Mouse (Mus musculus) urinary bladder, adult 2 months (tissue): ENCODE measurements around the gene Gm49388. TPM values are rescaled to one million over a fixed set of nuclear protein-coding genes. Genes with fewer than 3 reads are reported as not detected.
"Not testable (repeated sequence)": the region's sequence is repeated elsewhere in the genome, so short reads cannot be mapped to it uniquely, and the experiment has no call there.

Source experiments
- DNase-seq: peaks from one replicate; pipeline ENCODE4 v3.0.0; 2022; ENCODE audit warnings: low spot score
- polyA plus RNA-seq: library from polyadenylated mRNA; depleted of rRNA; stranded (reverse); fragments of >200 nt; gene quantifications from 2 replicates; pipeline ENCODE4 v1.2.3, GENCODE M21; 2012

Gm49388 gene
- polyA plus RNA-seq, 1 experiment: 0.21 TPM

- peak; percentile 71 for DNase-seq
Observed at GRCm38 (mm10) chr7:127768346-127768996, 16.9 kb upstream of the Gm49388 start.

GRCm38 (mm10) chr7:127768997-127769593 is 16.3 kb upstream of the Gm49388 start:
- DNase-seq: peak; percentile 43

GRCm38 (mm10) chr7:127769651-127770038 is 15.8 kb upstream of the Gm49388 start, which contains the start of gene Orai3:
Gene Orai3, plus strand, starts transcription at chr7:127769815.
- DNase-seq: peak; percentile 83

- DNase-seq: no peak
Observed at GRCm38 (mm10) chr7:127770039-127770905, 15.1 kb upstream of the Gm49388 start.

GRCm38 (mm10) chr7:127771262-127771661 is 14.1 kb upstream of the Gm49388 start:
- DNase-seq: no peak

GRCm38 (mm10) chr7:127772080-127772479 is 13.3 kb upstream of the Gm49388 start:
- DNase-seq: no peak

- no peak for DNase-seq
Observed at GRCm38 (mm10) chr7:127772557-127772956, 12.9 kb upstream of the Gm49388 start.

- DNase-seq: no peak
Observed at GRCm38 (mm10) chr7:127773664-127774384, 11.6 kb upstream of the Gm49388 start.

GRCm38 (mm10) chr7:127775837-127776236 is 9.6 kb upstream of the Gm49388 start:
- not testable (repeated sequence) for DNase-seq

GRCm38 (mm10) chr7:127776426-127776825 is 9.0 kb upstream of the Gm49388 start, which contains the start of gene Setd1a:
Gene Setd1a, plus strand, starts transcription at chr7:127776670.
- peak; percentile 64 for DNase-seq

- DNase-seq: peak; percentile 94
Observed at GRCm38 (mm10) chr7:127776878-127777473, 8.4 kb upstream of the Gm49388 start.

GRCm38 (mm10) chr7:127777474-127778266 is 7.7 kb upstream of the Gm49388 start:
- DNase-seq: peak; percentile 66

GRCm38 (mm10) chr7:127778350-127778749 is 7.1 kb upstream of the Gm49388 start:
- DNase-seq: no peak

- DNase-seq: no peak
Observed at GRCm38 (mm10) chr7:127797076-127797845, 11.9 kb downstream of the Gm49388 start.

- DNase-seq: no peak
Observed at GRCm38 (mm10) chr7:127798591-127798990, 13.2 kb downstream of the Gm49388 start.

- no peak for DNase-seq
Observed at GRCm38 (mm10) chr7:127799211-127799610, 13.8 kb downstream of the Gm49388 start.

- no peak for DNase-seq
Observed at GRCm38 (mm10) chr7:127799738-127800137, 14.3 kb downstream of the Gm49388 start.

- DNase-seq: peak; percentile 91
Observed at GRCm38 (mm10) chr7:127800435-127801009, 15.1 kb downstream of the Gm49388 start, which contains the start of gene Hsd3b7. Gene Hsd3b7, plus strand, starts transcription at chr7:127800604.

- no peak for DNase-seq
Observed at GRCm38 (mm10) chr7:127801010-127801621, 15.7 kb downstream of the Gm49388 start.
